Mouse (Mus musculus): Measurements from ENCODE around the gene B4galnt2.

Gene B4galnt2

DNA sequence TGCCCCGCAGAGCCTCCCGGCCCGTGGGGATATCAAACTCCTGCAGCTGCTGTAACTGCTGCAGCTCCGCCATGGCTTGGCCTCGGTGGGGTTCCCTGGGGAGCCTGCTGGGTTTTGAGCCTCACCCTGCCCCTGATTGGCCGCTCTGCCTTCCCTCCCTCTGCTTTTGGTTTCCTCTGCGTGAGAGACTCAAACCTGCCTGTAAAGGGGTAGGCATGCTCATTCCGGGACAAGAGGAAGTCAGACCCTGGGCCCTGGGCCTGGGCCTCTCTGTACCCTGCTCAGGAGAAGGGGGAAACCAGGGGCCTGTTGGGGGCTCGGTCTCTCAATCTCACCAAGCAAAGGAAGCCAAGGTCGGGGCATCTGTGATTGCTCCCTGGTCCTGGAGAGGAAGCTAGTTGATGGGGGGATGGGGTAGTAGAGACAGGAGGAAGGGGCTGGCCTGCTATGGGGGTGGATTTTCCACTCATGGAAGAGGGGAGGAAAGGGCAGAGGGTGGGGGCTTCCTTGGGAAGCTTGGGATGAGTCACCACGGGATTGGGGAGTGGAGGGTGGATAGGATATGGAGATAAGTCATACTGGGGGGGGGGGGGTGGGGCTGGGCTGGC lies 72.5 kb downstream of the B4galnt2 start, which contains the start of gene Abi3:
Gene Abi3, minus strand, starts transcription at position 403 of the 608 bp plus-strand sequence.
- no peak for ATAC-seq (ENCODE audit: insufficient number of reproducible peaks, low FRiP score, low TSS enrichment)

DNA sequence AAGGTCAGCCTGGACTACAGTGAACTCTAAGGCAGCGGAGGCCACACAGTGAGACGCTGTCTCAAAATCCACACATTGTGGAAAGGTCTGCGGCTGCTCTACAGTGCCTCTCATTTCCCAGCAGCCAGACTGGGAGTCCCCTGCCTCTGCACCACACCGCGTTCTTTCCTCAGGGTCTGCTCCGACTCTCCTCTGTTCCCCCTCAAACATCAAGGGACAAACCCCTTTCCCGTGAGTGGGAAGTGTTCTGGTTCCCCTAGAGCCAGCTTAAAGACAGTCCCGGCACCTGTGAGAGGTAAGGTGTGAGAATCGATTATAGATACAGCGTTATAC lies 73.2 kb downstream of the B4galnt2 start:
- ATAC-seq (ENCODE audit: insufficient number of reproducible peaks, low FRiP score, low TSS enrichment) = no peak

DNA sequence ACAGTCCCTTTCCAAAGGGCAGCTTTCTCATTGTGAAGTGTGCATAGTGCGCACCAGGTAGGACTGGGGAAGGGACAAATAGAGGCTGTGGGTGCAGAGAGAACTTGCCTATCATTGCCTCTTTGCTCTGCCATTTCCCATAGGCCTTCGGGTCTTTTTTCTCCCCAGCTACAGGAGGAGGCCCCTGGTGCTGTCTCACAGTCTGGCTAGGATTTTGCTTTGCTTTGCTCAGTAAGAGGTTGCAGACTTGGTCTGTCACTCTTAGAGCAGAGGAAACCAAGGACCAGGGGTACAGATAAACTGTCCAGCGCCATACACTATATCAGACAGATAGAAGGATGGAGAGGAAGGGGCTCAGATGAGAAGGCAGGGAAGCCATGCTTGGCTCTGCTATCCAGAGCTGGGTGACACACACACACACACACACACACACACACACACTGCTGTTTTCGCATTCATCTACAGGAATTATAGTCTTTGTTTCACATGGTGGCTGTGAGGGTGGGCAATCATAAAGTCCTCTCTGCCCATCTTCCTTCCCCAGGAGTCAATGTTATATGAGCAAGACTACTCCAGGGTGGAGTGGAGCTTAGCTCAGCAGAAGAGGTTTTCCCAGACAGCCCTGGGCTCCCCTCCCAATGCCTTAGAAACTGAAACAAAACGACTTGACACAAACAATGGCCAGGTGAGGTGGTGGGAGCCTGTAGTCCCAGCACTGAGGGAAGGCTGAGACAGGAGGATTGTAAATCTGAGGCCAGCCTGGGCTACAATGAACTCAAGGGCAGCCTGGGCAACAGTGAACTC lies 73.8 kb downstream of the B4galnt2 start:
- ATAC-seq (ENCODE audit: insufficient number of reproducible peaks, low FRiP score, low TSS enrichment) = no peak

DNA sequence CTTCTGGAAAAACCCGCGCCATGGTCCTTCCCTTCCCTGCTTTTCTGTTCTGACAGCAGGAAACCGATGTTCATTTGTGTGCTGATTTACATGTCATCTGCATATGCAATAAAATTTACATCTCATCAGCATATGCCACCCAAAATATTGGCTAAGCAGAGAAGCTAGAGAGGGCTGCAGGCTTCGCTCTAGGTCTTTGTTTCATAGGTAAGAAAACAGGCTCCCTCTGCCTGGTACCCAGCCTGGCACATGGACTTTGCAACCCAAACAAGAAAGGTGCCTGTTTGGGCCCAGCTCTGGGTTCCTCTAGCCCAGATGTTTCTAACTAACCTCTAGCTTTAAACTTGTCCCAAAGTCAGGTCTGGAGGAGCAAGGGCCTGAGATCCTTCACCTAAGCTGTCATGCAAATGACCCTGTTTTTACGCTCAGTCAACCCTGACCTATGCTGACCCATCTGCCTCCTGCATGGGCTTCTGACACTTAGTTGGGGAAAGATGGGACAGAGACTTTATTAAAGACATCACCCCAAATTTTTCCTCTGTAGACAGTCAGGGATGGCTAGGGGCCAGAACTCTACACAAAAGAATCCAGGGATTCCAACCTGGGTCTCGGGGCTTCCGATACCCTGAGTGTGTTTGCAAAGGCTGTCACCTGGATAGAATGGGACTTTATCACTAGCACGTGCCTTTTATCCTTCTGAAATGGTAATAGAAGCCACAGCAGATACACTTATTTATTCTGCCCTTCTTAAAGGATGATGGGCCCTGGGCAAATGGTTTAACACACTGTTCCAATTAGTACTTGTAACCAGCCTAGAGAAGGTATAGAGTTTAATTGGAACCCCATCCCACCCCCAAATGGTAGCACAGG lies 75.5 kb downstream of the B4galnt2 start:
- no peak for ATAC-seq (ENCODE audit: insufficient number of reproducible peaks, low FRiP score, low TSS enrichment)

DNA sequence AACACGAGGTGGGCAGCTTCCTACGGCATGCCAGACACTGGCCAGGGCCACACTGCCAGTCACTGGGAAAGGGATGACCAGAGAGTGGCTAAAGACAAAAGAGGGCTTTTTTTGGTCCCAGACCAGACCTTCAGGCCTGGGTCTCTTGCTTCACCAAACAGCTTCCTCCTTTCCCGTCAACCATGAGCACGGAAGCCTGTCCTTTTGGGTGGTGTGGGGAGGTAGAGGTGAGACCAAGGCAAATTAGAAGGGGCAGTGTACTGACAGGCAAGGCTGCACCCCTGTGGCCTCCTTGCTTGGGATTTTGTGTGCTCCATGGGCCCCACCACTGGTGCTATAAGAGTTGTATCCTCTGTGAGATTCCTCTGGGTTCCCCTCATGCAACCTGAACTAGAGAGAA lies 76.1 kb downstream of the B4galnt2 start:
- ATAC-seq (ENCODE audit: insufficient number of reproducible peaks, low FRiP score, low TSS enrichment) = no peak

DNA sequence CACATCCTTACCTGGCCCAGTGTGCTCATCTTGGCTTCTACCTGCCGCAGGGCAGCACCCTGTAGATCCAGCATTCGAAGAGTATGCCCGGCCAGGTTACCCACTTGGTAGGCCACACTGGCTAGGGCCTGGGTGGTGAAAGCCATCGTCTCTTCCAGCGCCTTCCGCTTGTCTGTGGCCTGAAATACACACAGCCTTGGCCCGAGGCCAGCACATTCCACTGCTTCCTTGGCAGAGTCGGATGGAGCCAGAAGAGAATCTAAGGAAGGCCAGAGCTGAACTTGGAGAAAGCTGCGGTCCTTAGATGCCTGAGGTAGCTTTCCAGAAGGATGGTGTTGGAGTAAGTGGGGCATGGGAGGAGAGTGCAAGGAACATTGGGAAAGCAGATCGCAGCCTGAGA lies 77.6 kb downstream of the B4galnt2 start, which contains the start of gene Gngt2:
Gene Gngt2, plus strand, starts transcription at position 158 of the 400 bp plus-strand sequence.
- ATAC-seq (ENCODE audit: insufficient number of reproducible peaks, low FRiP score, low TSS enrichment) = no peak

DNA sequence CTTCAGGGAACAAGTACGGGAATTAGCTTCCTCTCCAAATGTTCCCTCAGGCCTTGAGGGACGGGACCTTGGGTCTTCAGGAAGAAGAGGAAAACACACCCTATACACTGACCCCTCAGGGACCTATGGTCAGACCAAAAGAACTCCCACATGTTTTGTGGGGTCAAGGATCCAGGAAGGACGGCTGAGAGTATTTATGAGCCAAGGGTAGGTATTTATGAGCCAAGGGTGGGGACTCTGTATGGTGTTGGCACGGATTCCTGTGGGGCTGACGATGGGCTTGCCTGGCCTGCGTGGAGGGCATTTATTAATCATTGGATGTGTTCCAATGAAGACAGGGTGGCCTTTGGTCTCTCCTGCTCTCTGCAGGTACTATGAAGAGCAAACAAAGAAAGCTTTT lies 78.3 kb downstream of the B4galnt2 start:
- ATAC-seq (ENCODE audit: insufficient number of reproducible peaks, low FRiP score, low TSS enrichment) = no peak

DNA sequence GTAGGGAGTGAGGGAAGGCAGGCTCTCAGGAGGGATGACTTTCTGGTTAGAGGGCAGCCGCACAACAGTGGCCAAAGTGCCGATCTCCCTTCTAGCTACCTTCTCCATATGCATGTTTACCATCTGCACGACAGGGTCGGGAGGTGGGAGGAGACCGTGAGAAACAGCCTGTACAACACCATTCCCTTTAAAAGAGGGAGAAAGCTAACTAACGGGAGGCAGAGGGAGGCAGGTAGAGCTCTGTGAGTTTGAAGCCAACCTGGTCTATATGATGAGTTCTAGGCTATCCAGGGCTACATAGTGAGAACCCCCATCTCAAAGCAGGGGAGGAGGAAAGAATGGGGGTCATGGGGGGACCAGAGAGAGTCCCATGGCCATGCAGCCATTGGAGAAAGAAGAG lies 78.9 kb downstream of the B4galnt2 start:
- ATAC-seq (ENCODE audit: insufficient number of reproducible peaks, low FRiP score, low TSS enrichment) = no peak

DNA sequence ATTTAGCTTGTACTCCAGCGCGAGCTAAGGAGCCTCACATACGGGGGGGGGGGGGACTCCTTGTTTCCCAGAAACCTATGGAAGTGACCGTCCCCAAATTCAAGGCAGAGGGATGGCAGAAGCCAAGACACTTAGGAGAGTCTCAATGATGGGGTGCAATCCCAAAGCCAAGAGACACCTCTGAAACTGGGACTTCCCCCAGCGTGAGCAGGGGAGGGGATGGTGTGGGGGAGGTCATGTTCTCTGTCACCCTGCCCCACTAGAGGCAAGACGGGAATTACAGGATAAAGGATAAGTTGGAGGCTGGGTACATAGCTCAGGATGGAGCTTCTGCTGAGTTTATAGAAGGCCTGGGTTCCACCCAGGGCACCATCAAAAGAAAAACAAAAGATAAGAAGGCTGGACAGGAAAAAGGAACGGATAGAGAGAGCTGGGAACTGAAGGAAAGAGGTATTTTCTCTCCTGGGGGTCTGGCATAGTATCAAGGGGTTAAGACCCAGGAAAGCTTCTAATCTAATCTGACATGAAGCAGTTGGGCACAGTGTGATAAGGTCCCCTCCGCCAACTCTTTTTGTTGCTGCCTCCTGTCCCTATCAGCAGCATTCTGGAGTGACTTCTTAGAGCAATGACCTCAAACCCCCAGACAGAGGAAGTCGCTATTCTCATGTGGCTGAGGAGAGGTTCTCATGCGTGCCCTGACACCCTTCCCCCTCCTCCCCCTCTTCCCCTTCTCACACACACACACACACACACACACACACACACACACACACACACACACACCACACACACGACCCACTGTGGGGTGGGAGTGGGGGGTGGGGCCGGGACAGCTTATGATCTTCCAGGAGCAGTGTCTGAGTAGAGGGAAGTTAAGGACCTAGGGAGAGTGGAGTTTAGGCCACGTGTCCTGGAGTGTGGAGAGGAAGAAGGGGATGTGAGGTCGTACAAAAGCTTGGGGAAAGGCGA lies 79.7 kb downstream of the B4galnt2 start:
- ATAC-seq (ENCODE audit: insufficient number of reproducible peaks, low FRiP score, low TSS enrichment) = no peak

DNA sequence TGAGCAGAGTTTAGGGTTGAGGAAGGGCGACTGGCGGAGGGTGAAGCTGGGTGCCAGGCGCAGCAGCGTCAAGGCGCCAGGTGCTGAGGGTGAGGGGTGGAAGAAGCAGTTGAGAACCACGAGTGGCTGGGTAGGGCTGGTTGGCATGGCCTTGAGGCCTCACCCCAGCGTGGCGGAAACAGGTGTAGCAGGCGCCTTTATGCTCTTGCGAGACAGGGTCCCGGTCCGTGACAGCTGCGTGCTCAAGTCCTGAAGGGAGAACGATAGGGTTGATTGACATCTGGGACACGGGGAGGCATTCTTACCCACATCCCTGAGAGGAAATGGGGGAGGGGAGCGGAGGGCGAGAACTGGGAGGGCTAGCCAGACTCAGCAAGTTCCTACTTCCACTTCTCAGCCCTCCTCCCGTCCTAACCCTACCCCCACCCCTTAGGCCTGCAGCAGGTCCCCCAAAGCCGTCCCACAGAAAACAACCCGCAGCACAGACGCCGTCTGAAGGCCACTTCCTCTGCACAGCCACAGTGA lies 80.5 kb downstream of the B4galnt2 start:
- no peak for ATAC-seq (ENCODE audit: insufficient number of reproducible peaks, low FRiP score, low TSS enrichment)

DNA sequence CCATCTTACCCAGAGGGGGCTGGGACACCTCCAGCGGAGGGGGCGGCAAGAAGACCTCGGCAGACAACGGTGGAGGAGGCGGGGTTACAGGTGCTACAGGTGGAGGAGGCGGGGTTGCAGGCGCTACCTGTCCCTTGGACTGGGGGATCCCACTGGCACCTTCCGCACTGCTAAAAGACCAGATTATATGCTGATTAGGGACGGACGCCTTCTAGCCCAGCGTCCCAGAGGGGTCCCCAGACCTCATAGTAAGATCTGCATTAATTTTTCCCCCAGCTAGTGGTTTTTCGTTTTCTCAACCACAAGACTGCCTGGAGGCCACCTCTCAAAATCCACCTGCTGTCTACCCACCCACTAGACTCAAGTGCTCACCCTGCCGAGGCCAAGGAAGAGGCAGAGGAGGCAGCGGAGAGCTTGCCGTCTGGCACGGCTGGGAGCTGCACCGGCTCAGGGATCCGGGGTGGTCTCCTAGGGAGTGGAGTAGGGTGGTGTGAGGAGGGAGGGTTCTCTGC lies 81.0 kb downstream of the B4galnt2 start:
- ATAC-seq (ENCODE audit: insufficient number of reproducible peaks, low FRiP score, low TSS enrichment) = no peak

DNA sequence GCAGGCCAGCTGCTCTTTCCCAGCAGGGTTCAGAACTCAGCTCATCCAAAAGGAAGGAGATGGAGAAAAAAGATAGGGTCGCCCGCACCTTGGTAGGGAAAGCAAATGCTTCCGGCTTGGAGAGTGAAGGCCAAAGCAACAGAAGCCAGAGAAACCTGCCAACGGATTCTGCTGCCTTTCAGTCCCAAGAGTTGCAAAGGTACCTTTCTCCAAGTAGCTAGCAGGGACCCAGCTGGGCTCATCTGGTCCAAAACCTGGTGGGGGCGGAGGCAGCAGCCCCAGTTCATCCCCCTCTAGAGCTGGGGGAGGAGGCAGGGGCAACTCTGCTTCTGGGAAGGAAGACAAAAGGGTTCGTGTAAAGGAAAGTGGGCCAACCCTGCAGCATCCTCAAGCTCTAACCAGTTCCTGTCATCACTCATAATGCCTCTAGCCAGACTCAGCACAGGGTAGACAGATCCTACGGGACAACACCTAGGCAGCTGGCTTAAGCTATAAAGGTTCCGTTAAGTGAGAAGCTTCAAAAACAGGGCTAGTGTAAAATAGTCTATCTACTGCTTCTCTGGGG lies 81.6 kb downstream of the B4galnt2 start:
- no peak for ATAC-seq (ENCODE audit: insufficient number of reproducible peaks, low FRiP score, low TSS enrichment)

DNA sequence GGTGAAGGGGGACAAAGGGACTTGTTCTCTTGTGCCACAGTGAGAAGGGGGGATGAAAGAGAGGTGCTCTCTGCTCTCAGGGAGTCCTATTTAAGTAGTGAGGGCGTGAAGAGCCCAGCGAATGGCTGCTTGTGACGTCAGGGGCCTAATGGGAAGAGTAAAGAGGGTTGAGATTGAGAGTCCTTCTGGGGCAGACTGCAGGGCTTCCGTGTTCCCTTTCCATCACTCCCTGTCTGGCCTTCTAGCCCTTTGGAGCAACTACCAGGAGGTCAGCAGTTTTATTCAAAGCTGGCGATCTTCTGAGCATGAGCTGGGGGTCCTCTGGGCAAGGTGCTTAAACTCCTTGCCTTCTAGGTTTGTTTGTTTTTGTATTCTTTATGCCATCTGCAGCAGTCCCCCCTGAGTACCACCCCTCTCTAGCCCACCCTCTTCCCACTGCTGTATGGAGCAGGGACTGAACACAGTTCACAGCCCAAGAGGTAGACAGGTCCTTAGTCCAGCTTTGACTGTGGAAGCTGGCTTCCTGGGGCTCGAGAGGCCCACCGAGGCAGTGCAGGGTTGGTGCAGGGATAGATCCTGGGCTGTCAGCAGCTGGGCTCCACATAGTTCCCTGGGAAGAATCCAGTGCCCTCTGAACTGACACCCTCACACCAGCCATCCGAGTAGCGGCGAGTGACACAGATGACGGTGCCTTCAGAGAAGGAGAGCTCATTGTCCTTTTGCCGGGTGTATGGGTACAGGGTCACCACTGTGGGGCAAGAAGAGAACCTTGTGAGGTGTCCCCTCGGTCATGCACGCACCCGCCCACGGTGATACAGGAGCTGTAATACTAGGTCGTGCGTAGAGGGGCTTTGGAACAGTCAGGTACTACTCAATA lies 82.3 kb downstream of the B4galnt2 start:
- no peak for ATAC-seq (ENCODE audit: insufficient number of reproducible peaks, low FRiP score, low TSS enrichment)

DNA sequence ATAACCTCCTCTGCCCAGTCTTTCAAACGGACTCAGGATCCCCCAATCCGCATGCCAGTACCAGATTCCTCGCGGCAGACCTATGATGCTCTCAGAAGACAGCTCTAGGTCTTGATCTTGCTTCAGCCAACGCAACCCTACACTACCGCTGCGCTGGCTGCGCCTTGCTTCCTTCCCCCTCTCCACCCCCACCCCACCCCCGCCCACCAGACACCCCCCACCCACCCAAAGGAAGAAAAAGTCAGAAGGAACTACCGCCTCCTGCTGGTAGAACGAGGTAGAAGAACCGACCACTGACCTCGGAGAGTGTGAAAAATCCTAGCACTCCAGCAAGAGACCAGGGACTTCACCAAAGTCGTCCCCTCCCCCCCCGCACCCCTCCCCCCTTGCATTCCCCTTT lies 83.0 kb downstream of the B4galnt2 start:
- ATAC-seq (ENCODE audit: insufficient number of reproducible peaks, low FRiP score, low TSS enrichment) = no peak

DNA sequence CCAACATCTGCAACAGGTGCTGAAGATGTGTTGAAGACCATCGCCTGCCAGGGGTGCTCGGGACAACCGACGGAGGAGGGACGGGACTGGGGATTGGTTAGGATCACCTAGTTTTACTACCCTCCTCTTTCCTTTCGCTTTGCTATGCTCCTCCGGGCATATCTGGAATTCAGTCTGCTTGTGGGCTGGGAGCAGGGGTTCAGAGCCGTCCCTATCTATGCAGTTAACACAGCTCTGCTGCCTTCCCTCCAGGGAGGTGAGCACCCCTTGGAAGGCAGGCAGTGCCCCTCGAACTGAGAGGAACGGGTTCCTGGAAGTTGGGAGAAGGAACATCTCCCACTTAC lies 83.4 kb downstream of the B4galnt2 start:
- no peak for ATAC-seq (ENCODE audit: insufficient number of reproducible peaks, low FRiP score, low TSS enrichment)

DNA sequence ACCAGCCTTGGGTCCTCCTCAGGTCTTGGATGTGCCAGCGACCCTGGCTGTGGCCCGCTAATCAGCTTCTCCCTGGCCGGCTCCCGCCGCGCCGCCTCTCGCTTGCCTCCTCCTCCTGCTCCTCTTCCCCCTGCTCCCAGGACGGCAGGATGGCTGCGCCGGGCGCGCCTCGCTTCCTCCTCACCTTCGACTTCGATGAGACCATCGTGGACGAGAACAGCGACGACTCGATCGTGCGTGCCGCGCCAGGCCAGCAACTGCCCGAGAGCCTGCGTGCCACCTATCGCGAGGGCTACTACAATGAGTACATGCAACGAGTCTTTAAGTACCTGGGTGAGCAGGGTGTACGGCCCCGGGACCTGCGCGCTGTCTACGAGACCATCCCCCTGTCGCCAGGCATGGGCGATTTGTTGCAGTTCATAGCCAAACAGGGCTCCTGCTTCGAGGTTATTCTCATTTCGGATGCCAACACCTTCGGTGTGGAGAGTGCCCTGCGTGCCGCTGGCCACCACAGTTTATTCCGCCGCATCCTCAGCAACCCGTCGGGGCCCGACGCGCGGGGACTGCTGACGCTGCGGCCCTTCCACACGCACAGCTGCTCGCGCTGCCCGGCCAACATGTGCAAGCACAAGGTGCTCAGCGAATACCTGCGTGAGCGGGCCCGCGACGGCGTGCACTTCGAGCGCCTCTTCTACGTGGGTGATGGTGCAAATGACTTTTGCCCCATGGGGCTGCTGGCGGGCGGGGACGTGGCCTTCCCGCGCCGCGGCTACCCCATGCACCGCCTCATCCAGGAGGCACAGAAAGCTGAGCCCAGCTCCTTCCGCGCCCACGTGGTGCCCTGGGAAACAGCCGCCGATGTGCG lies 84.0 kb downstream of the B4galnt2 start:
- ATAC-seq (ENCODE audit: insufficient number of reproducible peaks, low FRiP score, low TSS enrichment) = no peak

DNA sequence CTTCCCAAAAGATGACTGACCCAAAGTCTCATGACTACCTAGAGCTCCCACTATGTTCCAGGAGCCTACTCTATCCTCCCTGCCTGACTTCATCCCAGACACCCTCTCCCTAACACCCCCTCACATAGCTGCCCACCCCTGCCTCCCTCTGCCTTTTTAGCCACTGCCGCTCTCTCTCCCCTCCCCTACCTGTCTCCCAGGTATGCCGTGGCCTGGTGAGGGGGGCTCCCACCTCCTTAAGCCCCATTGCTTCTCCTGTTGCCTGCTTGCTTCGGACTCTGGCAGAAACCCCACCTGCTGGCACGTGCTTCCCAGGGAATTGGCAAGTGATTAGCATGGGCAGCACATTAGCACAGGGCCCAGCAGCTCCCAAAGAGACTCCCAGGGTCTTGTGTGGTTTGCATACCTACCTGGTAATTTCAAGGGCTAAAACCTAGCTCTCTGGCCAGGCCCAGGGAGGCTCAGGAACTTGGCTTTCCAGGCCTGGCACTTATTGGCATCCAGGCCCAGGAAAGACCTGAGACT lies 85.1 kb downstream of the B4galnt2 start:
- ATAC-seq (ENCODE audit: insufficient number of reproducible peaks, low FRiP score, low TSS enrichment) = no peak
